Mouse (Mus musculus) stomach, embryonic 15.5 days (tissue): ENCODE measurements around the gene Casp4. TPM values are rescaled to one million over a fixed set of nuclear protein-coding genes. Genes with fewer than 3 reads are reported as not detected.

ENCODE experiments used
- ATAC-seq: fragments of 200-750 bp; cut with Nextera tagmentation; 2 replicates; pipeline ENCODE4 v1.8.0; 2017; ENCODE audit warnings: low read depth, moderate number of reproducible peaks, moderate TSS enrichment; ENCODE audit not compliant: insufficient read depth, low FRiP score
- H3K27ac ChIP-seq: fragments of 300-500 bp; sonication (generic); 2 replicates; pipeline ENCODE4 v1.5.1; 2015; ENCODE audit warnings: mild to moderate bottlenecking, inconsistent platforms
- H3K27me3 ChIP-seq: fragments of 300-500 bp; sonication (generic); replicated peaks from 2 replicates; pipeline ENCODE4 v1.6.1; 2015; ENCODE audit warnings: inconsistent platforms
- H3K36me3 ChIP-seq: fragments of 300-500 bp; sonication (generic); 2 replicates; pipeline ENCODE4 v1.6.1; 2015; ENCODE audit warnings: inconsistent platforms
- H3K4me1 ChIP-seq: fragments of 300-500 bp; sonication (generic); 2 replicates; pipeline ENCODE4 v1.6.1; 2015; ENCODE audit warnings: inconsistent platforms
- H3K4me2 ChIP-seq: fragments of 300-500 bp; sonication (generic); 2 replicates; pipeline ENCODE4 v1.6.1; 2015; ENCODE audit warnings: mild to moderate bottlenecking, inconsistent platforms
- H3K4me3 ChIP-seq: fragments of 300-500 bp; sonication (generic); replicated peaks from 2 replicates; pipeline ENCODE4 v1.5.1; 2015; ENCODE audit warnings: inconsistent platforms
- H3K9ac ChIP-seq: fragments of 300-500 bp; sonication (generic); 2 replicates; pipeline ENCODE4 v1.6.1; 2015; ENCODE audit warnings: inconsistent platforms
- H3K9me3 ChIP-seq: fragments of 300-500 bp; sonication (generic); 2 replicates; pipeline ENCODE4 v1.6.1; 2016; ENCODE audit warnings: inconsistent platforms
- WGBS: fragments of 180-500 bp; shearing (Covaris S2); methylation state at CpG from one replicate; pipeline ENCODE4 v1.1.7; 2015; 5-methylcytosine and 5-hydroxymethylcytosine counted together
- polyA plus RNA-seq: library from polyadenylated mRNA; unstranded; fragments of >200 nt; fragmentation: Nextera tagmentation; extraction: Ambion mirVana; gene quantifications from 2 replicates; pipeline ENCODE4 v1.2.1, GENCODE M21; 2015

Gene Casp4
- 1.8 and 2.0 TPM in 2 replicates for polyA plus RNA-seq

GRCm38 (mm10) chr9:5308561-5308960, at the start of gene Casp4:
Gene Casp4, plus strand, starts transcription at chr9:5308828.
- H3K27ac ChIP-seq, result no peak within 1 kb of the TSS

GRCm38 (mm10) chr9:5263951-5264475, 44.6 kb upstream of the Casp4 start:
- Histone ChIP-seq H3K9ac (no peak overlapping the region), H3K4me3 (no peak overlapping the region), H3K4me1 (no peaks in the 10 kb centered on the region), H3K36me3 (no peaks in the 10 kb centered on the region), H3K4me2 (no peak overlapping the region), H3K27me3 (no peaks in the 10 kb centered on the region), H3K9me3 (no peaks in the 10 kb centered on the region), H3K27ac (no peak overlapping the region)
- WGBS, result 68% methylated on average over 2 of the region's 2 CpGs
- no peak for ATAC-seq

More at GRCm38 (mm10) chr9:5308561-5308960, at the start of gene Casp4:
- H3K4me1 ChIP-seq, result no peaks in the 10 kb centered on the region
- peak within 1 kb of the TSS; percentile 19; the same call in 1 of the 2 replicates for H3K4me3 ChIP-seq
- no peaks in the 10 kb centered on the region for H3K27me3 ChIP-seq
- no peak within 1 kb of the TSS for H3K9ac ChIP-seq
- no peaks in the 10 kb centered on the region for H3K36me3 ChIP-seq
- WGBS, result 57% methylated on average over 5 of the region's 5 CpGs
- H3K4me2 ChIP-seq, result peak within 1 kb of the TSS; percentile 36; the same call in 1 of the 2 replicates
- H3K9me3 ChIP-seq, result no peaks in the 10 kb centered on the region
- no peak for ATAC-seq

- no peak overlapping the region for H3K9ac ChIP-seq
- no peak for ATAC-seq
- no peaks in the 10 kb centered on the region for H3K36me3 ChIP-seq
- no peak overlapping the region for H3K4me2 ChIP-seq
- no peak overlapping the region for H3K27ac ChIP-seq
- no peaks in the 10 kb centered on the region for H3K27me3 ChIP-seq
- H3K4me1 ChIP-seq, result no peaks in the 10 kb centered on the region
- H3K4me3 ChIP-seq, result no peak overlapping the region
- WGBS, result 94% methylated on average over 2 of the region's 2 CpGs
- H3K9me3 ChIP-seq, result no peaks in the 10 kb centered on the region
Observed at GRCm38 (mm10) chr9:5270274-5270673, 38.4 kb upstream of the Casp4 start.

GRCm38 (mm10) chr9:5270884-5271283, 37.7 kb upstream of the Casp4 start:
- H3K9ac ChIP-seq, result no peak overlapping the region
- no peak overlapping the region for H3K4me2 ChIP-seq
- no peak for ATAC-seq
- H3K9me3 ChIP-seq, result no peaks in the 10 kb centered on the region
- WGBS, result 74% methylated on average over 1 of the region's 1 CpGs
- H3K4me1 ChIP-seq, result no peaks in the 10 kb centered on the region
- H3K27ac ChIP-seq, result no peak overlapping the region
- H3K27me3 ChIP-seq, result no peaks in the 10 kb centered on the region
- H3K4me3 ChIP-seq, result no peak overlapping the region
- H3K36me3 ChIP-seq, result no peaks in the 10 kb centered on the region

GRCm38 (mm10) chr9:5271334-5271845, 37.2 kb upstream of the Casp4 start:
- no peak for ATAC-seq

GRCm38 (mm10) chr9:5286071-5286470, 22.6 kb upstream of the Casp4 start:
- Histone ChIP-seq H3K27ac (no peak overlapping the region), H3K4me1 (no peaks in the 10 kb centered on the region), H3K9ac (no peak overlapping the region), H3K4me3 (no peak overlapping the region), H3K36me3 (no peaks in the 10 kb centered on the region), H3K27me3 (no peaks in the 10 kb centered on the region), H3K4me2 (no peak overlapping the region), H3K9me3 (no peaks in the 10 kb centered on the region)
- 42% methylated on average over 2 of the region's 2 CpGs for WGBS
- no peak for ATAC-seq

More at GRCm38 (mm10) chr9:5271334-5271845, 37.2 kb upstream of the Casp4 start:
- no peak overlapping the region for H3K9ac ChIP-seq
- H3K4me3 ChIP-seq, result no peak overlapping the region
- no peaks in the 10 kb centered on the region for H3K4me1 ChIP-seq
- H3K36me3 ChIP-seq, result no peaks in the 10 kb centered on the region
- WGBS, result 59% methylated on average over 6 of the region's 6 CpGs
- H3K27me3 ChIP-seq, result no peaks in the 10 kb centered on the region
- no peak overlapping the region for H3K27ac ChIP-seq
- no peak overlapping the region for H3K4me2 ChIP-seq
- H3K9me3 ChIP-seq, result no peaks in the 10 kb centered on the region

GRCm38 (mm10) chr9:5286597-5286996, 22.0 kb upstream of the Casp4 start:
- Histone ChIP-seq H3K4me3 (no peak overlapping the region), H3K27ac (no peak overlapping the region), H3K9ac (no peak overlapping the region), H3K36me3 (no peaks in the 10 kb centered on the region), H3K4me1 (no peaks in the 10 kb centered on the region), H3K9me3 (no peaks in the 10 kb centered on the region), H3K27me3 (no peaks in the 10 kb centered on the region), H3K4me2 (no peak overlapping the region)
- ATAC-seq, result no peak

GRCm38 (mm10) chr9:5296354-5297237, 12.0 kb upstream of the Casp4 start:
- H3K9me3 ChIP-seq, result no peaks in the 10 kb centered on the region
- no peaks in the 10 kb centered on the region for H3K36me3 ChIP-seq
- 61% methylated on average over 2 of the region's 2 CpGs for WGBS
- H3K27me3 ChIP-seq, result no peaks in the 10 kb centered on the region
- no peak overlapping the region for H3K4me3 ChIP-seq
- no peak overlapping the region for H3K27ac ChIP-seq
- no peak for ATAC-seq
- no peak overlapping the region for H3K9ac ChIP-seq
- no peaks in the 10 kb centered on the region for H3K4me1 ChIP-seq
- H3K4me2 ChIP-seq, result no peak overlapping the region

- H3K4me1 ChIP-seq, result no peaks in the 10 kb centered on the region
- H3K4me2 ChIP-seq, result no peak within 1 kb of the TSS
- H3K27ac ChIP-seq, result no peak within 1 kb of the TSS
- no peak within 1 kb of the TSS for H3K4me3 ChIP-seq
- no peaks in the 10 kb centered on the region for H3K27me3 ChIP-seq
- 74% methylated on average over 11 of the region's 11 CpGs for WGBS
- ATAC-seq, result no peak
- H3K36me3 ChIP-seq, result no peaks in the 10 kb centered on the region
- no peaks in the 10 kb centered on the region for H3K9me3 ChIP-seq
- no peak within 1 kb of the TSS for H3K9ac ChIP-seq
Observed at GRCm38 (mm10) chr9:5298329-5299131, 10.1 kb upstream of the Casp4 start, which contains the start of gene Casp1. Gene Casp1, plus strand, starts transcription at chr9:5298517.

- 63% methylated on average over 2 of the region's 2 CpGs for WGBS
- H3K4me3 ChIP-seq, result no peak overlapping the region
- no peaks in the 10 kb centered on the region for H3K27me3 ChIP-seq
- no peaks in the 10 kb centered on the region for H3K36me3 ChIP-seq
- H3K9ac ChIP-seq, result no peak overlapping the region
- H3K4me2 ChIP-seq, result no peak overlapping the region
- H3K9me3 ChIP-seq, result no peaks in the 10 kb centered on the region
- no peak overlapping the region for H3K27ac ChIP-seq
- H3K4me1 ChIP-seq, result no peaks in the 10 kb centered on the region
- no peak for ATAC-seq
Observed at GRCm38 (mm10) chr9:5299132-5299381, 9.6 kb upstream of the Casp4 start.

GRCm38 (mm10) chr9:5310112-5310511, 1.5 kb downstream of the Casp4 start:
- no peak overlapping the region for H3K4me3 ChIP-seq
- H3K4me2 ChIP-seq, result no peak overlapping the region
- H3K4me1 ChIP-seq, result no peaks in the 10 kb centered on the region
- no peak overlapping the region for H3K27ac ChIP-seq
- ATAC-seq, result no peak
- no peaks in the 10 kb centered on the region for H3K9me3 ChIP-seq
- H3K9ac ChIP-seq, result no peak overlapping the region
- H3K27me3 ChIP-seq, result no peaks in the 10 kb centered on the region
- no peaks in the 10 kb centered on the region for H3K36me3 ChIP-seq

- H3K27me3 ChIP-seq, result no peaks in the 10 kb centered on the region
Observed at GRCm38 (mm10) chr9:5311435-5311834, 2.8 kb downstream of the Casp4 start.

More at GRCm38 (mm10) chr9:5311435-5311834, 2.8 kb downstream of the Casp4 start:
- ATAC-seq, result no peak
- H3K4me2 ChIP-seq, result no peak overlapping the region
- no peak overlapping the region for H3K27ac ChIP-seq
- no peak overlapping the region for H3K4me3 ChIP-seq
- H3K36me3 ChIP-seq, result no peaks in the 10 kb centered on the region
- H3K9me3 ChIP-seq, result no peaks in the 10 kb centered on the region
- H3K9ac ChIP-seq, result no peak overlapping the region
- no peaks in the 10 kb centered on the region for H3K4me1 ChIP-seq
- WGBS, result 75% methylated on average over 4 of the region's 4 CpGs
